Mouse (Mus musculus) WW6 (cell line): Measurements from ENCODE around the gene Tra2a.

Source experiments
- DNase-seq: peaks from one replicate; pipeline ENCODE4 v3.0.0-alpha.2; 2013; ENCODE audit warnings: low read depth, low spot score

The Tra2a gene

DNA sequence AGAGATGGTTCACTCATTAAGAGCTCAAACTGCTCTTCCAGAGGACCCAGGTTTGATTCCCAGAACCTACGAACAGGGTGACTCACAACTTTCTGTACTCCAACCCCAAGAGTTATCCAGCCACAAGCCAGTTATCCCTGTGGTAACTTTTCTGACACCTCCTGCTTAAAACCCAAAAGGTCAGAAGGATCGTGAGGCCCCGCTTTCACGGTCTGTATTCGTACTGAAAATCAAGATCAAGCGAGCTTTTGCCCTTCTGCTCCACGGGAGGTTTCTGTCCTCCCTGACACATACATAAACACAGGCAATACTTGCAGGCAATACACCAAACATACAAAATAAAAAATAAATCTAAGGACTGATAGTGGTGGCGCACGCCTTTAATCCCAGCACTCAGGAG lies 27.5 kb downstream of the Tra2a start:
- DNase-seq, result peak; percentile 99

DNA sequence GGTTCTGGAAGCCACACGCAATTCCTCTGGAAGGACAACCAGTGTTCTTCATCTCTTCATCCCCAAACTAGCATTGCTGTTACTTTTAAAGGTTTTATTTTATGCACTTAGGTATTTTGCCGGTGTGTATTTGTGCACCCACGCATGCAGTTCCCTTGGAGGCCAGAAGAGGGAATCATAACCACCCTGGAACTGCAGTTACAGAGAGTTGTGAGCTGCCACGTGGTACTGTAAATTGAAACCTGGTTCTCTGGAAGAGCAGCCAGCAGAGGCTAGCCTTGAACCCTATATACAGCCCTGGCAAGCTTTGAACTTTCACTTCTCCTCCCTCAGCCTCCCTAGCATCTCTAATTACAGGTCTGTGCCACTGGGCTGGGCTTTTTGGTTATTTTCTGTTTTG lies 30.5 kb downstream of the Tra2a start:
- no peak for DNase-seq

- no peak for DNase-seq
Observed at GRCm38 (mm10) chr6:49228126-49228679, 35.6 kb downstream of the Tra2a start.

DNA sequence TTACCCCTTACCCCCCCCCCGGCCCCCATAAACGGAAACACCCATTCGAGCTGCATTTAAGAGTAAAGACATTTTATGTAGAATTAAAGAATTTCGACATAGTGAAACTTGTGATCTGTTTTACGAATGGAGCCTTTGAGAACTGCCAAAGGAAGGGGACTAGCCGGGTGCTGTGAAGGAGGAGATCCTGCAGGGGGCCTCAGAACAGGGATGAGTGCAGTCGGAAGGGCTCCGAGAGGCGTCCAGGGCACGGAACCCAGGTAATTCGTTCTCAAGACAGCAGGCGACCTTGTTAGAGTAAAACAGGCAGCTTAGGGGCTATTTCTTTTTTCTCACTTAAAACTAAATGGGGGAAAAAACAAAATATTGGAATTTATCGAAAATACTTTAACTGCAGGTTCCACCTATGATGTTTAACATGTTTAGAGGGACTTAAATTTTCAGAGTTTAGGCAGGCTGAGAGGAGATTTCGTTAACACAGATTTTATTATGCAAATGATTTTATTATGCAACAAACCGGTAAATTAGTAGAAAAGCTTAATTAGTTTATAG lies 36.6 kb downstream of the Tra2a start:
- no peak for DNase-seq

DNA sequence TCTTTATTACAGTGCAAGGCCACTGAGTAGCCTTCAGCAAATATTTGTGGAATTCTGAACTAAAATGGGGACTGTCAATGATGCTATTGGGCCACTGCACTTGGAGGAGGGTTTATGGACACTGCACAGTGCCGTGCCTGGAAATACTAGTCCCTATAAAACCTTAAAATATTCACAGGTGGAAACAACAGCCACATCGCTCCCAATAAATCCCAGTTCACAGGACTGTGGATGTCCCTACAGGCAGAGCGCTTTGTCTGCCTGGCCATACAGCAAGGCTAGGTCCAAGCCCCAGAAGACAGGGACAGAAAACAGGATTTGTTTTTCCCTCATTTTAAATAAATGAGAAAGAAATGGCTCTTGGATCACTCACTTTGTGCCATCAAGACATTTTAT lies 38.1 kb downstream of the Tra2a start:
- no peak for DNase-seq

GRCm38 (mm10) chr6:49224923-49225727 lies 38.7 kb downstream of the Tra2a start:
- DNase-seq, result no peak

DNA sequence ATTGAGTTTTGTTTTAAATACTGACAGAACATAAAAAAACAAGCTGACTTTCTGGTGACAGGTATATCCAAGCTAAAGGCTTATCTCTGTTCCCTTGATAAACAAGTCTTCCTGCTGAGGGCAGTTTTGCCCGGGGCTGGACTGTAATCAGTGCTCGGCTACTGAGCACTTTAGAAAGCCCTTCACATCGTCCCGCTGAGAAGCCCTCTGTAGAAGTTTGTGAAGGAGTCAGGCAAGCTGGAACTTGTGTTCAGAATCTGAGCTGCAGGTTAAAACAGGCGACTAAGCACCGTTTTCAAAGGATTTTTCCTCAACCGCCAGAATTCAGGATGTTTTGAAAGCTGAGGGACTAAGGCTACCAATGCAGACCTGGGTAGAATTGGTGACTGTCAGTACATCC lies 41.9 kb downstream of the Tra2a start:
- no peak for DNase-seq

- DNase-seq, result no peak
Observed at GRCm38 (mm10) chr6:49219920-49220604, 43.8 kb downstream of the Tra2a start.

GRCm38 (mm10) chr6:49219001-49219560 lies 44.8 kb downstream of the Tra2a start:
- no peak for DNase-seq

- DNase-seq, result no peak
Observed at GRCm38 (mm10) chr6:49218275-49218802, 45.5 kb downstream of the Tra2a start.

DNA sequence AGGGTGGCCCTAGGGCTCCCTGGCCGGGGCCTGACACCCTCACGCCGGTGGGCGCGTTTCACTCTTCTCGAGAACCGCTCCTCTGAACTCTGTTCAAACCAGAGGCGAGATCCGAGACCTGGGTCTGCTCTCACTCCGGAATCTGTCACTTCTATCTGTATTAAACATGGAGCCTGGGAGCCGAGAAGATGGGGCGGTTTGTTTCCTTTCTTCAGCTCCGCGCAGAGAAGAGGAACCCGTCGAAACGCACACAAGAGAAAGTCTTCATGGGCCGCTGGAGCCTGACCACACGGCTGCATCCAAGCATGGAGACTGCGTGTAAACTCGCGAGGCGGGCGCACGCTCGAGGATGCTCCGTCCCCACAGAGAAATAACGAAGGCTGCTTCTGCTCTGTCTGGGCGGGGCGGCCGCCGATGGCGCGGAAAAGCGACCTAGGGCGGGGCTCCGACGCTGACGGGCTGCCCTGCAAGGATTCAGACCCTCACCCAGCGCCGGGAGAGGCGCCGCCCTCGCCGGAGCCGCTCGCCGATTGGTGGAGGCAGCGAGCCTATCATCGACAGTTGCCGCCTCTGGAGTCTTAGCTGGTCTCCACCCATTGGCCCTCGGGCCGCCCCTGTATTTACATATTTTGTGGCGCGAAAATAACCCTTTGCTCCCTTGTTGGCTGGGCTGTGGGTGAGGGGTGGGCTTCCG lies 46.1 kb downstream of the Tra2a start:
- DNase-seq, result peak; percentile 97

GRCm38 (mm10) chr6:49216811-49217542 lies 46.9 kb downstream of the Tra2a start:
- no peak for DNase-seq

DNA sequence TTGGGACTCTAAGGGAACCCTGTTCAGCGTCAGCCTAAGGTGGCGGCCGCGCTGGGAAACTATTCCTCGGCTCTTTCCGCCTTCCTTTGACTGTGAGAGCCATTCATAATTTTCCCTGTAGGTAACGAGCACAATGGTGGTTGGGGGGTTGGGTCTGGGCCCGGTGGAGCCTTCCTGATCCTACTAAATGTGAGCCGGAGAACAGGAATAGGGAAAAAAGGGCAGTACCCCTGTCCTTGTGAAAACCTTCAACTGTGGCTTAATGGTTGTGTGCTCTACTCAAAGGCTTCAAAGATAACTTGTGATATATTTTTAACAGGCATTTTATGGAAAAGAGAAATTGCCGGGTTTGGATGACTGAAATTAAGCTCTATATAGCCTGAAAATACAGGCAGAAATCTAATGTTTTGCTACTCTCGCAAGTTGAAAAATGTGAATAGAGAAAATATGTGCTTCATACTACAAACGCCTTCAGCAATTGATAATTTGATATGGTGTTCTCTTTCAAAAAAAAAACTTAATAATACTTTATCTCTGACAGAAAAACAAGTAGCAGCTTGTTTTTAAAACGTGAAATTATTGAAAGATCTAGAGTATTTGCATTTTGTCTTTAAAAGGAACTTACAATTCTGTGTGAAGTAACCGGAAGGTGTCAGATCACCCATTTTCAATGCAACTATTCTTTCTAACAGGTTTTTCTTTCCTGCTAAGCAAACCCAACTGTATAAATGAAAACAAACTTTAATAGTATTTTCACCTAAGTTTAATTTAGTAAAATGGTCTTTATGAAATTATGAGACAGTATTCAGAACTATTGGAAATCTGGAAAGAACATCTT lies 47.9 kb downstream of the Tra2a start:
- DNase-seq, result no peak

GRCm38 (mm10) chr6:49214928-49215747 lies 48.7 kb downstream of the Tra2a start, which contains the start of gene Igf2bp3:
Gene Igf2bp3 (minus strand): TSS chr6:49214957.
- peak; percentile 89 for DNase-seq

DNA sequence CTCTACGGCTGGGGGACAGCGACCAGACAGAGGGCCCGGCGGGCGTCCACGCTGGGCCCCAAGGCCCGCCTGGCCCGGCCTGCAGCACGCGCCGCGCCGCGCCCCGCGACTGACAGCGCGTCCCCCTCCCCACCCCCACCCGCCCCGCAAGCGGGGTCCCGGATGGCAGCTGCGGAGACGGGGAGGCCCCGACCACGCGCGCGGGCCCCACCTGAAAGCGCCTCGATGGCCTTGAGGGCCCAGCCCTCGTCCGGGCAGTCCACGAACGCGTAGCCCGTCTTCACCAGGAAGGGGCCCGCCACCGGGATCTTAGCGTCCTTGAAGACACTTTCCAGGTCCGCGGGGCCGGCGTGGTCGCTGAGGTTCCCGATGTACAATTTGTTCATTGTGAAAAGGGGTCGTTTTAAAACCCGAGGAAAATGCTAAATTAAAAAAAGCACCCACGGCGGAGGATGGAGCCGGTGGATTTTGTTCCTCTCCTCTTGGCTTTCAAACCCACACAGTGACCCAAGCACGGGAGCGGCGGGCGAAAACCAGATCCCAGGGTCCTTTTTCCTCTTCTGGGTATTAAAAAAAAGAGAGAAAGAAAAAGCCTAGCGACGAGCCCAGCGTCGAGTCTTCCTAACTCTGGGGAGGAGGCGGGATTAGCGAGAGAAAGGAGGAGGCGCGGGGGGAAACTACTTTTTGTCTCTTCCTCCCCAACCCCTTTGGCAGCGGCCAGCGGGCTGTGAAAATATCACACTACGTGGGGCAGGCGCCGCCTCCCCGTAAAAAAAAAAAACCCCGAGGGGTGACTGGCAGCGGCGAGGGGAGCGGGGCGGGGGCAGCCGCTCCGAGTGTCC lies 49.5 kb downstream of the Tra2a start:
- DNase-seq, result no peak

GRCm38 (mm10) chr6:49213581-49214085 lies 50.2 kb downstream of the Tra2a start:
- DNase-seq, result no peak

DNA sequence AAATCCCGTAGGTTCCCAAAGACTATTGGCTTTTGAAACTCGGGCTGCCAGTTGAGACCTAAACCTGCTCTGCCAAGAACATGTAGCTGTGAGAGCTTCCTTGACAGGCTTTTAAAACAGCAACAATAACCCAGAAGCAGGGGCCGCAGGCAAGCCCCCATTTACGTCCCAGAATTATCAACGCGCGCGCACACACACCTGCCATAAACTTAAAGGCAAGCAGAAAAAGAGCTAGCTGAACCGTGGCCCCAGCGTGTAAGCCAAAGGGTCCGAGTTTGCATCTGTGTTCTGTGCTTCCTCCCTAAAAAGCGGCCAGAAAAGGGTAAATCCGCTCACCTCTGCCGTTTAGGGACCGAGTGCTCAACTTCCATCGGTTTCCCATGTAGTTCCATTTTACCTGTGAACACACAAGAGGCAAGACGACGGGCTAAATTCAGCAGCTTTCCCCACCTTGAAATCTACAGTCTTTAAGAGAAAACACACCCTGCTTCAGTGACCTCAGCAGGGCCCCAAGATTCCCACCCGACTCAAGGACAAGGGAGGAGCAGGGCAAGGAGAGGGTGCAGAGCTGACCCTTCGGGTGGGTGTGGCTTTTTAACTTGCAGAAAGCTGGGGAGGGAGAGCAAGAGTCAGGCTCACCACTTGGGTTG lies 50.8 kb downstream of the Tra2a start:
- no peak for DNase-seq
